Mouse (Mus musculus): ENCODE measurements around the gene Cd1d1.

The Cd1d1 gene

GRCm38 (mm10) chr3:86961395-86961669 lies 37.9 kb downstream of the Cd1d1 start:
- DNase-seq (ENCODE audit: low read depth, low spot score), result no peak

GRCm38 (mm10) chr3:86960656-86961394 lies 38.4 kb downstream of the Cd1d1 start:
- no peak for DNase-seq (ENCODE audit: low read depth, low spot score)

DNA sequence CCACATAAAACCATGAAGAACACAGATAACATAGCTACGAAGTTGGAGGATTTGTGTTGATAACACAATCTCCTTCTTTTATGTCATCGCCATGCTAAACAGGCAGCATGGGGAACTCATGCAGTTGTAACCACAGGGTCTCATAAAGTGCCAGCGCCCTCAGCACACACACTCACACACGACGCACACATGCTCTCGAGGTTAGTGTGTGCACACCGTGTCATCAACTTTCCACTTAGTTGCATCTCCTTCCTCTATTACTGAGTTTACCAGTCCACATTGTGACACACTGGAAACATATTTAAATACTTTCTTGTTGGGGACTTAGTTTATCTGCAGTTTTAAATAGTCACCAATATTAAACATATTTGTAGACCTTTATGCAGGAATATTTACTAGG lies 40.2 kb downstream of the Cd1d1 start:
- no peak for DNase-seq (ENCODE audit: low read depth, low spot score)

- no peak for DNase-seq (ENCODE audit: low read depth, low spot score)
Observed at GRCm38 (mm10) chr3:86955376-86955775, 43.9 kb downstream of the Cd1d1 start.

DNA sequence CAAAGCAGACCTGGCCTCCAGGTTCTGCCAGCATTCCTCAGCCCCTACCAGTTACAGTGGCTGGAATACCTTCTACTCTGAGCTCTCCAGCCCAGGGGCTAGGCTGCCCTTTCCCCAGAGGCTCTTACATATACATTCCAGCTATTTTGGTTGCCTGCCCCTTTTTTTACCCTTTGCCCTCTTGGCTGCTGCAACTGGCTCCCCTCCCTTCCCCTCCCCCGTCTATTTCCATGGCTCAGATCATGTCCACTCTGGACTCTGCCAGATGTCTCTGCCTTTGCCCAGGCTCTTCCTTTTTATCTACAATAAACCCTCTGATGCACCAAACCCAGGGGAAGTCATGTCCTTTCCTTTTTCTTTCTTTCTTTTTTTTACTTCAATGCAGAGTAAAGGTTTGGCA lies 44.7 kb downstream of the Cd1d1 start:
- DNase-seq (ENCODE audit: low read depth, low spot score), result no peak

GRCm38 (mm10) chr3:86953819-86954218 lies 45.4 kb downstream of the Cd1d1 start:
- DNase-seq (ENCODE audit: low read depth, low spot score), result no peak

DNA sequence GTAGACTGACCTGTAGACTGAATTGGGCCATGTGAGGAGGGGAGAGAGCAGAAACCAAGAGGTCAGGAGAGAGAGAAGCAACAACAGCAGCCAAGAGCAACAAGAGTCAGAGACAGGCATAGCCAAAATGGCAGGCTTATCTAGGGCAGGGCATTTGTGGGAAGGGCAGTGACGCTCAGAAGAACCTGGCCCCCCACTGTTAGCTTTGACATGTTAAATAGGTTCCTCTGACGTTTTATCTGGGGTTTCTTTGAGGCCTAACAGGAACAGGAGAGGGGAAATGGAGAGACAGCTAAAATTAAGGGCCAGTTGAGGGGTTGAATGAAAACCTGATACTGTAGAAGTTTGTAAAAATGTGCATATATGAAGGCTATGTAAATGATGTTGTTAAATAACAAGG lies 48.6 kb downstream of the Cd1d1 start:
- no peak for DNase-seq (ENCODE audit: low read depth, low spot score)

Data from c-Kit-negative CD71-positive TER-119-positive erythroid progenitor cells, embryonic 14.5 days (primary cell).